Mouse (Mus musculus): Measurements from ENCODE around the gene Catsperg2. TPM values are rescaled to one million over a fixed set of nuclear protein-coding genes. Genes with fewer than 3 reads are reported as not detected.
A peak's percentile ranks its signal among the peaks of the same experiment; 100 is the strongest.

The Catsperg2 gene
- polyA plus RNA-seq (2015; fragmentation: Nextera tagmentation; extraction: Ambion mirVana) = not detected in 2 replicates

GRCm38 (mm10) chr7:29726860-29727259 lies at the start of gene Catsperg2:
TSS of gene Catsperg2 (minus strand) at chr7:29727032.

GRCm38 (mm10) chr7:29768090-29768900 lies 41.5 kb upstream of the Catsperg2 start, which contains the start of gene Zfp84:
TSS of gene Zfp84 (plus strand) at chr7:29768552.

MicroRNA genes within 50 kb of the gene (microRNA counts, 519-probe panel; counts per million panel counts)
- microRNA mmu-miR-1964 = 296 counts per million, percentile 58 among the panel's probes with 10 or more counts

Small RNA genes lying within 50 kb of the gene (microRNA-seq; reads per million reads assigned to microRNA genes)
- gene Mir1964 = 1.6 to 1.9 reads per million in 2 experiments

Other genes starting within 250 kb of the Catsperg2 start
- 3.2 and 3.9 TPM in 2 replicates for gene Sipa1l3, start 208.4 kb downstream of the Catsperg2 start, polyA plus RNA-seq (2015; fragmentation: Nextera tagmentation; extraction: Ambion mirVana)
- gene Zfp84, start 41.5 kb upstream of the Catsperg2 start, polyA plus RNA-seq (2015; fragmentation: Nextera tagmentation; extraction: Ambion mirVana) = 7.2 and 7.7 TPM in 2 replicates
- gene Zfp30, start 57.0 kb upstream of the Catsperg2 start, polyA plus RNA-seq (2015; fragmentation: Nextera tagmentation; extraction: Ambion mirVana) = 8.1 and 9.6 TPM in 2 replicates
- 6.4 TPM in 2 replicates for gene Zfp790, start 89.1 kb upstream of the Catsperg2 start, polyA plus RNA-seq (2015; fragmentation: Nextera tagmentation; extraction: Ambion mirVana)
- gene Zfp940, start 126.6 kb upstream of the Catsperg2 start, polyA plus RNA-seq (2015; fragmentation: Nextera tagmentation; extraction: Ambion mirVana) = 0.67 and 0.78 TPM in 2 replicates
- 3.1 and 3.4 TPM in 2 replicates for gene Zfp420, start 132.9 kb upstream of the Catsperg2 start, polyA plus RNA-seq (2015; fragmentation: Nextera tagmentation; extraction: Ambion mirVana)
- gene Zfp27, start 179.5 kb upstream of the Catsperg2 start, polyA plus RNA-seq (2015; fragmentation: Nextera tagmentation; extraction: Ambion mirVana) = 4.8 and 6.9 TPM in 2 replicates
- 4.1 and 5.6 TPM in 2 replicates for gene Zfp383, start 181.2 kb upstream of the Catsperg2 start, polyA plus RNA-seq (2015; fragmentation: Nextera tagmentation; extraction: Ambion mirVana)
- gene Zfp74, start 227.1 kb upstream of the Catsperg2 start, polyA plus RNA-seq (2015; fragmentation: Nextera tagmentation; extraction: Ambion mirVana) = 4.9 and 5.2 TPM in 2 replicates

Measured in skeletal muscle tissue, postnatal 0 days (tissue).